Mouse (Mus musculus): ENCODE results near the gene Ajuba.

Ajuba gene

DNA sequence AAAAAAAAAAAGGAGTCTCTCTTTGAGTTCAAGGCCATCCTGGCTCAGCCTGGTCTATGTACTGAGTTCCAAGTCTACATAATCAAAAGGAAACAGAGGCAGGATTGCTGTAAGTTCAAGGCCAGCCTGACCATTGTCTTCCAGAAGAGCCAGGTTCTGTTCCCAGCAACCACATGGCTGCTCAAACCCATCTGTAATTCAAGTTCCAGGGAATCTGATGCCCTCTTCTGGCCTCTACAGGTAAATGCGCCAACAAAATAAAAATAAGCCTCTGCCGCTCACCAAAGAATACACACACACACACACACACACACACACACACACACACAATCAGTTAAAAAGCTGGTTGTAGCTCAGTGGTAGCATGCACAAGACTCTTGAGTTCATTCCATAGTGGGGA, 38.8 kb downstream of the Ajuba start:
- no peak for DNase-seq

DNA sequence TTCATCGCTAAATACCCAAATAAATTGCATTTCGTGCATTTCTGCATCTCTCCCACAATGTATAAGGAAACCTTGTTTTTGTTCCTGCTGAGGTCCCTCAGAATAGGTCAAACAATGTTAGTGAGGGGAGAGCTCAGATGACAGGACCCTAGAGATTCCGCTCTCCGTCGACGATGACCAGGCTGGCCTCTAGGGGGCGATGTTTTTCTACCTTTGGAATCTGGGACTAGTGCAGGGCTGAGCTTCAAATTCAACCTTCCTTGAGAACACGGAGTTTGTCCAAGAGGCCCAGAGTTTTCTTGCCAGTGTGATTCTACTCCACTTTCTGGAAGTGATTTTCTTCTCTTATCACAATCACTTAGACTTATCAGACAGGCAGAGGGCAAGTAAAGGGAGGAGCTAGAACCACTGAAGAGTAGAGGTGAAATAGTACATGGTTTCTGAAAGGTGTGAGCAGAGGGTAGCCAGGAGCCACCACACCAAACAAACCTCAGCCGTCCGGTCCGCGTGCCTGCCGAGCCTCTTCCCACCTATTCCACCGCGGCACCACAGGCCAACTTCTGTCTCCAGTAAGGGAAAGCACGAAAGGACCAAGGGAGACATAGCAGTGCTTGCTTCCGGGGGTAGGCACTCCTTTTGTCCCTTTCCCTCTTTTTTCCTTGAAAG, 48.8 kb downstream of the Ajuba start:
- DNase-seq: peak; percentile 91

DNA sequence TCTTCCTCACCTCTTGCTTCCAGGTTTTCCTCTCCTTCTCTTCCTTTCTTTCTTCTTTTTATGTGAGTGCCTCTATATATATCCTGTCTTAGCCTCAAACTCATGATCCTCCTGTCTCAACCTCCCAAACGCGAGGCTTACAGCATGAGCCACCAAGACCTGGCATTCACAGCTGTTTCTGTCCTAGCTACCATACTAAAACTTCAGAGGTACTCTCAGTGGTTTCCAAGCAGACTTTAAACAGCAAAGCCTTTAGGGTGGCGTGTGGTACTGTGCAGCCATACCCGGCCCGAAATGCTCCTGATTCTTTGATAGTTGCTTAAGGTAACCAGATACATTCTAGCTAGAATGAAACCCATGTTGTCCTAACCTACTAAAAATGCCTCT, 49.4 kb downstream of the Ajuba start:
- no peak for DNase-seq

DNA sequence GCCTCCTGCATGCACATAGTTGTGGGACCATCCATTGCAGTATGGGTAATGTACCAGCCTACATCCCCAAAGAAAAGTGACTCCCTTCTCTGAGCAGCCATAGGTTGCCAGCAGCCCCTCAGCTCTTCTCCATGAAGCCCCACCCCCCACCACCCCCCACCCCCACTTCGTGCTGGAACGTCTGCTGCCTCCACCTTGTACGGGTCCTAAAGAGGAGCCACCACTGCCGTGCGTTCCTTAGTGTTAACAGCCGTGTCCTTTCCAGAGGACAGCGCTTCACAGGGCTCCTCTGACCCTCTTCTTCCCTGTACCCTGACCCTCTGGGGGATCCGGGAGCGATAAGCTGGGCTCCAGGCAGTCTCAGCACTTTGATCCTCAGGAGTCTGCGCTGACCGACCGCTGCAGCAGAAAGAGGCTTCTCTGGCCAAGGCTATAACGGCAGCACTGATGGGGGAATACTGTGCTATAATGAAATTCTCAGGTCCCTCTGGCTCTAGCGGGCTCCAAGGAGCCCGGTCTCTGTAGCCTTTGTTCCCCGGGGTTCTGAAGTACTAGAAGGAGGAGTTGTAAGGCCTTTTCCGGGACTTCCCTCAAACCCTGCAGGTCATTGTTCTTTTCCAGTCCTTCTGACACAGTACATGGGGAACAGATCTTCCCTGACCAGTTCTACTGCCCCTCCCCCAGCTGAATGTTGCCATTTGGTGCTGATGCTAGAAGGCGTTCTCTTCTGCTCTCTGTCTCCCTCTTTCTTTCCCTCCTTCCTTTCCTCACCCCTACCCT, 49.9 kb downstream of the Ajuba start:
- DNase-seq: peak; percentile 82

DNA sequence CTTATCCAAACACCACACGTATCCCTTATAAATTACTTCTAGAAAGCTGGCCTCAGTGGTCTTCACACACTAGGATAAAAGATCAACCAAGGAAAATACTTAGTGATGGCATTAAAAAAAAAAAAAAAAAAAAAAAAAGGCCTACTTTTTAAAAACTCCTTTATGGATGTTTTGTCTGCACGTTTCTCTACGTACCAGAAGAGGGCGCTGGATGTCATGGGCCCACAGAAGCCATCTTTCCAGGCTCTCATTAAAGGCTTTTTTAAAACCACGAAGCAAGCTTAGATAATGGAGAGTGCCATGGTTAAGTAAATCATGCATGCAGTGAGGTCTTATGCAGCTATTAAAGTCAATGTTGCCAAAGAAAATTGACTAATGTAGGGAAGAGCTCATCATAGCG, 53.8 kb downstream of the Ajuba start:
- no peak for DNase-seq
